18 mouse cellular contexts compared by ENCODE assay signal in the genomic region with DNA sequence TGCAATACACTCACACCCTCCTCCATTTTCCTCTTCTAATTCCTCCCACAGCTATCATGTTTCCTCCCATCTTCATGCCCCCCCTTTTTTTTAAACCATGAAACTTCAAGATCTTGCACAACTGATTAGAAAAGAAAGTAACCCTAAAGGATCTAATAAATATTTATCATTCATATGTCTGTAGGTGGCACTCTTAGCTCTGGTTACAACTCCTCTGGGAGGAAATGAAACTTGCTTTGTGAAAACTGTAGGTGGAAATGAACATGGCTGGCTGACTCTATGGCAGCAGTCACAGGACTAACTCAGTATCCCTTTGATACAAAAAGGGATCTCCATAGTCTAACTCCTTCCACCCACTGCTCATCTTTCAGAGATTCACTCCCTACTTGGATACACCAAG.
DNase-seq lines count a peak whose midpoint lies in the region; ATAC-seq and TF ChIP-seq lines count a peak whose summit lies in the region.
"Had no signal": no experiment of that assay in that cellular context is flagged by ENCODE, and none has a peak within 500 bp of the region (broad histone marks: within the 10 kb centered on the region; RNA-seq: fewer than 3 reads in every experiment).

No protein-coding gene starts in this region.

- H3K4me2 ChIP-seq in lung, postnatal 0 days (replicated peaks; ENCODE audit: low read depth, low read length), result no peak overlapping the region
- H3K4me2 ChIP-seq in stomach, postnatal 0 days (replicated peaks; ENCODE audit: low read depth), result no peak overlapping the region
- H3K4me2 ChIP-seq: forebrain, embryonic 15.5 days; heart, embryonic 15.5 days; liver, embryonic 15.5 days; neural tube, embryonic 15.5 days had no signal

- no peaks in the 10 kb centered on the region for H3K4me1 ChIP-seq in lung, postnatal 0 days (ENCODE audit: insufficient read depth, low read depth, low read length)
- H3K4me1 ChIP-seq in stomach, postnatal 0 days (replicated peaks; ENCODE audit: control insufficient read depth, insufficient read depth), result no peaks in the 10 kb centered on the region
- H3K4me1 ChIP-seq: forebrain, embryonic 15.5 days; heart, embryonic 15.5 days; liver, embryonic 15.5 days; midbrain, embryonic 10.5 days; neural tube, embryonic 15.5 days had no signal

- no peak overlapping the region for H3K9ac ChIP-seq in lung, postnatal 0 days (replicated peaks; ENCODE audit: low read depth)
- no peak overlapping the region for H3K9ac ChIP-seq in stomach, postnatal 0 days (ENCODE audit: low read length)
- H3K9ac ChIP-seq: forebrain, embryonic 15.5 days; heart, embryonic 15.5 days; liver, embryonic 15.5 days; neural tube, embryonic 15.5 days had no signal

- TF ChIP-seq EP300 in lung, postnatal 0 days (IDR thresholded peaks at IDR 0.05), result no peak
- no peak for TF ChIP-seq EP300 in stomach, postnatal 0 days (optimal IDR thresholded peaks at IDR 0.05)

- H3K27ac ChIP-seq in lung, postnatal 0 days (ENCODE audit: low read length), result no peak overlapping the region
- no peak overlapping the region for H3K27ac ChIP-seq in stomach, postnatal 0 days (replicated peaks)
- H3K27ac ChIP-seq: forebrain, embryonic 15.5 days; heart, embryonic 15.5 days; liver, embryonic 15.5 days; midbrain, embryonic 10.5 days; neural tube, embryonic 15.5 days had no signal

- peak; percentile 47; the same call in 1 of the 2 replicates for ATAC-seq in frontal cortex, adult (ENCODE audit: low TSS enrichment)
- no peak for ATAC-seq in lung, postnatal 0 days
- ATAC-seq in stomach, postnatal 0 days (ENCODE audit: low FRiP score, low TSS enrichment), result no peak
- ATAC-seq: CD4-positive, CD25-positive, alpha-beta regulatory T cell, adult 4 months; forebrain, embryonic 15.5 days had no signal

- H3K36me3 ChIP-seq in lung, postnatal 0 days (ENCODE audit: insufficient read depth, low read length), result no peaks in the 10 kb centered on the region
- H3K36me3 ChIP-seq in stomach, postnatal 0 days (ENCODE audit: control insufficient read depth, insufficient read depth, low read length), result no peaks in the 10 kb centered on the region
- H3K36me3 ChIP-seq: forebrain, embryonic 15.5 days; heart, embryonic 15.5 days; liver, embryonic 15.5 days; midbrain, embryonic 10.5 days; neural tube, embryonic 15.5 days had no signal

- no peak for DNase-seq in frontal cortex, postnatal 25 days (ENCODE audit: low spot score in 2 of 2)
- DNase-seq in lung, postnatal 0 days (ENCODE audit: low spot score), result peak; percentile 37
- no peak for DNase-seq in lung, postnatal 25 days (ENCODE audit: low spot score)
- peak; percentile 3 for DNase-seq in c-Kit-positive CD71-negative TER-119-negative erythroid progenitor cells, embryonic 14.5 days (ENCODE audit: low read depth)
- no peak for DNase-seq in stomach, postnatal 0 days (ENCODE audit: low spot score)
- DNase-seq in kidney, postnatal 10 days, result no peak
- DNase-seq: cerebellum, adult 11-12 months; heart, adult 18-20 months; lung, postnatal 4 days; thymus, adult 18-20 months had no signal

- H3K9me3 ChIP-seq in lung, postnatal 0 days (ENCODE audit: low read length), result no peaks in the 10 kb centered on the region
- H3K9me3 ChIP-seq in stomach, postnatal 0 days (ENCODE audit: control insufficient read depth, low read length), result no peaks in the 10 kb centered on the region
- H3K9me3 ChIP-seq: forebrain, embryonic 15.5 days; heart, embryonic 15.5 days; liver, embryonic 15.5 days; midbrain, embryonic 10.5 days; neural tube, embryonic 15.5 days had no signal

- peak; percentile 17; the same call in 1 of the 2 replicates for TF ChIP-seq CTCF in lung, postnatal 0 days (IDR thresholded peaks at IDR 0.05)
- peak; percentile 24 for TF ChIP-seq CTCF in stomach, postnatal 0 days (IDR thresholded peaks at IDR 0.05; ENCODE audit: low read depth)

- H3K27me3 ChIP-seq in lung, postnatal 0 days (replicated peaks; ENCODE audit: insufficient read depth, low read length), result no peaks in the 10 kb centered on the region
- no peaks in the 10 kb centered on the region for H3K27me3 ChIP-seq in stomach, postnatal 0 days (ENCODE audit: control insufficient read depth, insufficient read depth, low read length)
- H3K27me3 ChIP-seq: forebrain, embryonic 15.5 days; heart, embryonic 15.5 days; liver, embryonic 15.5 days; neural tube, embryonic 15.5 days had no signal

- no peak overlapping the region for H3K4me3 ChIP-seq in lung, postnatal 0 days (ENCODE audit: low read depth, low read length)
- H3K4me3 ChIP-seq in stomach, postnatal 0 days (ENCODE audit: low read depth, low read length), result no peak overlapping the region
- H3K4me3 ChIP-seq: forebrain, embryonic 15.5 days; heart, embryonic 15.5 days; liver, embryonic 15.5 days; midbrain, embryonic 10.5 days; myocyte; neural tube, embryonic 15.5 days had no signal

Comparison
In these comparisons a context has a peak if more than half of its experiments do, and no peak if none do; other contexts are left out.
1. DNase-seq: peak in lung, postnatal 0 days (single experiment) and c-Kit-positive CD71-negative TER-119-negative erythroid progenitor cells, embryonic 14.5 days (single experiment); none in frontal cortex, postnatal 25 days (0 of 2), lung, postnatal 25 days (single experiment), stomach, postnatal 0 days (single experiment) and kidney, postnatal 10 days (single experiment).